Mouse (Mus musculus): Measurements from ENCODE around the gene Klrb1f. TPM values are rescaled to one million over a fixed set of nuclear protein-coding genes. Genes with fewer than 3 reads are reported as not detected.

The Klrb1f gene
- total RNA-seq (2023), result 10 to 100 TPM; 10.5 to 12.2 TPM

GRCm38 (mm10) chr6:129045601-129046000 lies at the start of gene Klrb1f:
Gene Klrb1f, plus strand, starts transcription at chr6:129045901.

GRCm38 (mm10) chr6:129100794-129101193 lies 55.1 kb downstream of the Klrb1f start, which contains the start of gene Clec2e:
Gene Clec2e, minus strand, starts transcription at chr6:129100913.

Other genes with a start within 250 kb of the Klrb1f start
- gene Gm44511, start 219.6 kb upstream of the Klrb1f start, total RNA-seq (2023), result 1 to 10 TPM in 1 of 2 experiments, not detected in 1; 1.1 TPM
- 1 to 10 TPM; 4.4 to 5.4 TPM for gene Klrb1b, start 219.6 kb upstream of the Klrb1f start, total RNA-seq (2023)
- gene Clec2i, start 158.3 kb upstream of the Klrb1f start, total RNA-seq (2023), result 10 to 100 TPM; 37.8 to 44.5 TPM
- gene BC035044, start 154.8 kb upstream of the Klrb1f start, total RNA-seq (2023), result 1 to 10 TPM; 4.6 to 6.6 TPM
- 10 to 100 TPM; 19.3 to 19.6 TPM for gene Clec2g, start 111.5 kb upstream of the Klrb1f start, total RNA-seq (2023)
- gene Clec2e, start 55.0 kb downstream of the Klrb1f start, total RNA-seq (2023), result not detected
- 100 to 1,000 TPM; 181 to 207 TPM for gene Clec2d, start 134.7 kb downstream of the Klrb1f start, total RNA-seq (2023)
- 100 to 1,000 TPM; 195 to 249 TPM for gene Cd69, start 229.5 kb downstream of the Klrb1f start, total RNA-seq (2023)

Measured in T-cell, adult 66 days (primary cell).